ENCODE assay signal across 8 mouse cellular contexts in genomic region chr1:74297269-74297668, GRCm38 (mm10). TPM values are rescaled to one million over a fixed set of nuclear protein-coding genes. Genes with fewer than 3 reads are reported as not detected.
A peak's percentile ranks its signal among the peaks of the same experiment; 100 is the strongest.
DNase-seq lines count a peak whose midpoint lies in the region; ATAC-seq and TF ChIP-seq lines count a peak whose summit lies in the region.

No protein-coding gene starts in this region.

- no peak for TF ChIP-seq CTCF in liver, adult 2 months (IDR thresholded peaks at IDR 0.05; ENCODE audit: low read depth, low read length)
- TF ChIP-seq CTCF in forebrain, postnatal 0 days (IDR thresholded peaks at IDR 0.05; ENCODE audit: low read depth) = no peak

- peaks cover 7% of the 10 kb centered on the region; the same call in 1 of the 2 replicates for H3K27me3 ChIP-seq in neural tube, embryonic 13.5 days
- no peaks in the 10 kb centered on the region for H3K27me3 ChIP-seq in liver, adult 2 months (ENCODE audit: control insufficient read depth, insufficient read depth, low read length)
- H3K27me3 ChIP-seq in stomach, embryonic 16.5 days (ENCODE audit: control insufficient read depth, insufficient read depth, low read length) = no peaks in the 10 kb centered on the region
- 0 out of 2 replicates have a peak, but pooled peaks cover 1% of the 10 kb centered on the region for H3K27me3 ChIP-seq in forebrain, postnatal 0 days (ENCODE audit: insufficient read depth, low read length)

- no peak overlapping the region for H3K4me2 ChIP-seq in neural tube, embryonic 13.5 days
- peak overlapping the region; percentile 59 for H3K4me2 ChIP-seq in stomach, embryonic 16.5 days (ENCODE audit: low read depth, low read length)
- H3K4me2 ChIP-seq in forebrain, postnatal 0 days (ENCODE audit: low read depth) = no peak overlapping the region

- no peak for TF ChIP-seq POLR2A in liver, adult 2 months (IDR thresholded peaks at IDR 0.05; ENCODE audit: extremely low read depth, insufficient read depth, low read length)

- peak overlapping the region; percentile 90; the same call in 1 of the 2 replicates for H3K27ac ChIP-seq in neural tube, embryonic 13.5 days (replicated peaks)
- peak overlapping the region; percentile 79; the same call in 1 of the 2 replicates for H3K27ac ChIP-seq in liver, adult 2 months (replicated peaks; ENCODE audit: insufficient read depth, low read depth, low read length)
- peak overlapping the region; percentile 100 for H3K27ac ChIP-seq in stomach, embryonic 16.5 days (ENCODE audit: low read length)
- no peak overlapping the region for H3K27ac ChIP-seq in forebrain, postnatal 0 days (ENCODE audit: low read depth, low read length)

- peaks cover 26% of the 10 kb centered on the region; the same call in 1 of the 2 replicates for H3K36me3 ChIP-seq in neural tube, embryonic 13.5 days
- H3K36me3 ChIP-seq in liver, adult 2 months (ENCODE audit: control insufficient read depth, insufficient read depth, low read length) = peaks cover 7% of the 10 kb centered on the region; the same call in 1 of the 2 replicates
- peaks cover 6% of the 10 kb centered on the region; the same call in 1 of the 2 replicates for H3K36me3 ChIP-seq in stomach, embryonic 16.5 days (ENCODE audit: control insufficient read depth, insufficient read depth, low read length)
- H3K36me3 ChIP-seq in forebrain, postnatal 0 days (ENCODE audit: insufficient read depth) = peaks cover 8% of the 10 kb centered on the region; the same call in 1 of the 2 replicates

- peaks cover 30% of the 10 kb centered on the region for H3K4me1 ChIP-seq in neural tube, embryonic 13.5 days (replicated peaks)
- peaks cover 24% of the 10 kb centered on the region for H3K4me1 ChIP-seq in liver, adult 2 months (ENCODE audit: control insufficient read depth, insufficient read depth, low read length)
- H3K4me1 ChIP-seq in stomach, embryonic 16.5 days (ENCODE audit: control insufficient read depth, insufficient read depth, low read length) = peaks cover 83% of the 10 kb centered on the region
- no peaks in the 10 kb centered on the region for H3K4me1 ChIP-seq in forebrain, postnatal 0 days (ENCODE audit: insufficient read depth)

- no peak overlapping the region for H3K9ac ChIP-seq in neural tube, embryonic 13.5 days
- no peak overlapping the region for H3K9ac ChIP-seq in liver, adult 2 months (ENCODE audit: low read depth, low read length)
- H3K9ac ChIP-seq in stomach, embryonic 16.5 days (ENCODE audit: low read length) = peak overlapping the region; percentile 70
- H3K9ac ChIP-seq in forebrain, postnatal 0 days = no peak overlapping the region

- WGBS in neural tube, embryonic 13.5 days = 70% methylated on average over 3 of the region's 3 CpGs
- 66% methylated on average over 3 of the region's 3 CpGs for WGBS in liver, adult 2 months
- 29% methylated on average over 3 of the region's 3 CpGs for WGBS in stomach, embryonic 16.5 days
- 79% methylated on average over 3 of the region's 3 CpGs for WGBS in forebrain, postnatal 0 days

- DNase-seq in neural tube, embryonic 10.5 days (ENCODE audit: extremely low spot score, low spot score) = no peak
- peak; percentile 98 for DNase-seq in heart, adult 11 months
- no peak for DNase-seq in liver, adult 2 months (ENCODE audit: extremely low read depth, low read depth, low spot score)
- DNase-seq in forebrain, postnatal 0 days = no peak
- DNase-seq in testis, postnatal 10 days (ENCODE audit: low spot score) = no peak
- no peak for DNase-seq in left cerebral cortex, adult 8-10 months (ENCODE audit: low spot score in 2 of 2)

- no peak overlapping the region for H3K4me3 ChIP-seq in neural tube, embryonic 13.5 days
- H3K4me3 ChIP-seq in liver, adult 2 months (ENCODE audit: insufficient read depth, low read depth, low read length) = no peak overlapping the region
- H3K4me3 ChIP-seq in stomach, embryonic 16.5 days (replicated peaks; ENCODE audit: low read length) = no peak overlapping the region; the same call in 1 of the 2 replicates
- no peak overlapping the region for H3K4me3 ChIP-seq in forebrain, postnatal 0 days (ENCODE audit: low read depth, low read length)

- H3K9me3 ChIP-seq in neural tube, embryonic 13.5 days = no peaks in the 10 kb centered on the region
- H3K9me3 ChIP-seq in stomach, embryonic 16.5 days (replicated peaks; ENCODE audit: control insufficient read depth, low read length) = no peaks in the 10 kb centered on the region
- H3K9me3 ChIP-seq in forebrain, postnatal 0 days (ENCODE audit: low read length) = no peaks in the 10 kb centered on the region

- no peak for ATAC-seq in neural tube, embryonic 13.5 days (ENCODE audit: low read depth)
- ATAC-seq in stomach, embryonic 16.5 days (ENCODE audit: insufficient read depth, low FRiP score) = no peak
- no peak for ATAC-seq in forebrain, postnatal 0 days

- peaks cover 45% of the 10 kb centered on the region; the same call in 1 of the 2 replicates for H3K79me2 ChIP-seq in liver, adult 2 months (ENCODE audit: control insufficient read depth, insufficient read depth, low read length)

RNA-seq across cellular contexts. Expression of gene Tmbim1, which starts 8.2 kb away (rescaled TPM):
- 9.0 and 10.9 TPM in 2 replicates for polyA plus RNA-seq in neural tube, embryonic 13.5 days (2015; fragmentation: Nextera tagmentation; extraction: Ambion mirVana)
- 26.1 and 31.5 TPM in 2 replicates for total RNA-seq in liver, adult 2 months (2014; rRNA removed)
- polyA plus RNA-seq in liver, adult 2 months (2012; rRNA removed) = 89.8 and 101 TPM in 2 replicates
- polyA plus RNA-seq in stomach, embryonic 16.5 days (2015; fragmentation: Nextera tagmentation; extraction: Ambion mirVana) = 105 and 150 TPM in 2 replicates
- 5.8 and 7.9 TPM in 2 replicates for total RNA-seq in forebrain, postnatal 0 days (2014; rRNA removed)
- 6.1 and 7.9 TPM in 2 replicates for polyA plus RNA-seq in forebrain, postnatal 0 days (2015; fragmentation: Nextera tagmentation; extraction: Ambion mirVana)
- total RNA-seq in left cerebral cortex, adult 8-10 months (2022) = 10 to 100 TPM; 28.2 to 32.3 (median 31.4) TPM

RNA-seq across cellular contexts. Expression of gene Pnkd, which starts 12.5 kb away (rescaled TPM):
- 104 and 119 TPM in 2 replicates for polyA plus RNA-seq in neural tube, embryonic 13.5 days (2015; fragmentation: Nextera tagmentation; extraction: Ambion mirVana)
- 28.0 and 34.4 TPM in 2 replicates for total RNA-seq in liver, adult 2 months (2014; rRNA removed)
- 130 and 138 TPM in 2 replicates for polyA plus RNA-seq in liver, adult 2 months (2012; rRNA removed)
- polyA plus RNA-seq in stomach, embryonic 16.5 days (2015; fragmentation: Nextera tagmentation; extraction: Ambion mirVana) = 108 and 119 TPM in 2 replicates
- total RNA-seq in forebrain, postnatal 0 days (2014; rRNA removed) = 57.5 and 64.5 TPM in 2 replicates
- 112 and 128 TPM in 2 replicates for polyA plus RNA-seq in forebrain, postnatal 0 days (2015; fragmentation: Nextera tagmentation; extraction: Ambion mirVana)
- 100 to 1,000 TPM; 162 to 185 (median 173) TPM for total RNA-seq in left cerebral cortex, adult 8-10 months (2022)

RNA-seq across cellular contexts. Expression of gene Aamp, which starts 12.7 kb away (rescaled TPM):
- polyA plus RNA-seq in neural tube, embryonic 13.5 days (2015; fragmentation: Nextera tagmentation; extraction: Ambion mirVana) = 195 and 200 TPM in 2 replicates
- total RNA-seq in liver, adult 2 months (2014; rRNA removed) = 112 and 115 TPM in 2 replicates
- polyA plus RNA-seq in liver, adult 2 months (2012; rRNA removed) = 156 TPM in 2 replicates
- polyA plus RNA-seq in stomach, embryonic 16.5 days (2015; fragmentation: Nextera tagmentation; extraction: Ambion mirVana) = 227 and 252 TPM in 2 replicates
- total RNA-seq in forebrain, postnatal 0 days (2014; rRNA removed) = 160 and 179 TPM in 2 replicates
- 211 and 215 TPM in 2 replicates for polyA plus RNA-seq in forebrain, postnatal 0 days (2015; fragmentation: Nextera tagmentation; extraction: Ambion mirVana)
- total RNA-seq in left cerebral cortex, adult 8-10 months (2022) = 100 to 1,000 TPM; 138 to 159 (median 148) TPM

RNA-seq across cellular contexts. Expression of gene Gpbar1, which starts 18.9 kb away (rescaled TPM):
- polyA plus RNA-seq in neural tube, embryonic 13.5 days (2015; fragmentation: Nextera tagmentation; extraction: Ambion mirVana) = 0.28 TPM in 1 of 2 replicates, not detected in the other
- not detected in 2 replicates for total RNA-seq in liver, adult 2 months (2014; rRNA removed)
- 0.11 and 0.20 TPM in 2 replicates for polyA plus RNA-seq in liver, adult 2 months (2012; rRNA removed)
- polyA plus RNA-seq in stomach, embryonic 16.5 days (2015; fragmentation: Nextera tagmentation; extraction: Ambion mirVana) = 1.0 and 1.2 TPM in 2 replicates
- not detected in 2 replicates for total RNA-seq in forebrain, postnatal 0 days (2014; rRNA removed)
- polyA plus RNA-seq in forebrain, postnatal 0 days (2015; fragmentation: Nextera tagmentation; extraction: Ambion mirVana) = 0.21 TPM in 1 of 2 replicates, not detected in the other
- not detected for total RNA-seq in left cerebral cortex, adult 8-10 months (2022)
